Mouse (Mus musculus) bone marrow macrophage, adult 2 months (primary cell): ENCODE measurements at regions not wholly inside any gene's neighbourhood (a gene's known extent, or its start where the extent isn't known, plus 50 kb on each side); places are given as distances from the start of the nearest gene placed in this dataset.

Experiments used
- H3K27ac ChIP-seq: 2 replicates; pipeline ENCODE4 v1.5.1; 2012; ENCODE audit warnings: low read depth, low read length; ENCODE audit not compliant: insufficient read depth
- H3K4me1 ChIP-seq: 2 replicates; pipeline ENCODE4 v1.6.1; 2012; ENCODE audit warnings: low read length; ENCODE audit not compliant: control insufficient read depth, insufficient read depth
- H3K4me3 ChIP-seq: 2 replicates; pipeline ENCODE4 v1.5.1; 2012; ENCODE audit warnings: mild to moderate bottlenecking, low read length, moderate library complexity; ENCODE audit not compliant: insufficient read depth
- CTCF ChIP-seq: IDR thresholded peaks from 2 replicates; pipeline ENCODE4 v1.5.1; 2012; ENCODE audit warnings: low read depth, mild to moderate bottlenecking, low read length, moderate library complexity
- POLR2A ChIP-seq: IDR thresholded peaks from 2 replicates; pipeline ENCODE4 v1.6.1; 2012; ENCODE audit warnings: mild to moderate bottlenecking, low read depth, low read length, borderline replicate concordance

DNA sequence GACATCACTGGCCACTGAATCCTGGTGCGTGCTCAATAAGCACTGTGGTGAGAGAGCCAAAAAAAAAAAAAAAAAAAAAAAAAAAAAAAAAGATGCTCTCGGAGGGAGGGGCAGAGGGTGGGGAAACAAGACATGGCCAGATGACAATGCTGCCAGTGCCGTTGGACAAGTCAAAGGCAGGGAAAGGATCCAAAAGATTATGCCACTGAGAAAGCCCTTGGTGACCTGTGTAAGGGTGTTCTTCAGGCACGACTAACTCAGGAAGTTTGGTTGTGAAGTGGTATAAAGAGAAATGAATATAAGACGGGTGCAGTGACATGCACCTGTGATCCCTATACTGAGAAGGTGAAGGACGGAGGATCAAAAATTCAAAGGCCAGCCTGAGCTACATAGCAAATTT lies 121.8 kb upstream of the Max start:
- Histone ChIP-seq H3K4me1 (no peaks in the 10 kb centered on the region), H3K4me3 (no peak overlapping the region), H3K27ac (no peak overlapping the region)
- TF ChIP-seq CTCF (no peak), POLR2A (no peak)

DNA sequence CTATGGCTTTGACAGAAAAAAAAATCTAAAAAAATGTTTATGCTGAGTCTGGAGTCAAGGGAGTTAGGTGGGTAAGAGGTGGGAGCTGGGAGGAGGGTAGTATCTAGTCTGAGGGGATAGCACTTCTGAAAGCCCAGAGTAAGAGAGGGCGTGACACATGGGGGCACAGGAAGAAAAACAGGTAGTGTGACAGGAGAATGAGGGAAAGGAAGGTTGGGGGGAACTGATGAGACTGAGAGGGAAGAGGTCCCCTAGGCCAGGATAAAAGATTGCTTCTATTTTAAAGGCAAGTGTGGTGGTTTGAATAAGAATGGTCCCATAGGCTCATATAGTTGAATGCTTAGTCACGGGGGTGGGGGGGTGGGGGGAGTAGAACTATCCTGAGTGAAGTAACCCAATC lies 119.8 kb upstream of the Max start:
- TF ChIP-seq CTCF: no peak
- no peak for TF ChIP-seq POLR2A
- no peak overlapping the region for H3K4me3 ChIP-seq
- H3K27ac ChIP-seq: no peak overlapping the region
- H3K4me1 ChIP-seq: no peaks in the 10 kb centered on the region

DNA sequence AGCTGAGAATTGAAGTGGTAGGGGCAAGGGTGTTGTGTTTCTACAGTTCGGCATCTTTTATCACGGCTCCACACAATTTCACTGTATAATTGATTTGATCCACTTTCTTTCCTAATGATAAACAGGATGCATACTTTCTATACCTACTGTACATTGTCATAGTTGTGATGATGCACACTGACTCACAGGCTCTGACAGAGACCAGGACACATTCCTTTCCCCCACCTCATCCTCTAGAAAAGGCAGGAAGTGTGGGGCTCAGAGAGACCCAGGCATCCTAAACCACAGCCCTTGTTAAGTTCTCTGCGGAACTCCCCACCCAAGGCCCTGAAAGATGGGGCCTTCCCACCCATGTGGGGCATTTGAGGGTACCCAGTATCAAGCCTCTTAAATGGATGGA lies 117.5 kb upstream of the Max start:
- Histone ChIP-seq H3K27ac (no peak overlapping the region), H3K4me1 (no peaks in the 10 kb centered on the region), H3K4me3 (no peak overlapping the region)
- TF ChIP-seq POLR2A (no peak), CTCF (no peak)

DNA sequence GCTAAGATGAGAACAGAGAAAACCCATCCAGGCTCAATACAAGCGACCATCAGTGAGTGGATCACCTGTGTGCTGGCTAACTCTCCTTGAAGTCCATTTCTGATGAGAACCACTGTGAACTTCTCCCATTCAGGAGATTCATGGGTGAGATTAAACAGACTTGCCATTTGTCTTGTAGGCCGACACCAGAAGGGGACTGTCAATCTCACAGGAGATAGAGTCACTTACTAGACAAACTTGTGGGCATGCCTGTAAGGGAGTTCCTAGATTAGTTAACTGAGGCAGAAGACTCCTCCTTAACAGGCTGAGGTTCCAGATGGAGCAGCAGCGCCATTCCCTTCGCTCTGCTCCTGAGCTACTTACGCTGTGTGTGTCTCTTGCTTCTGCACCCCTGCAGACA lies 114.7 kb upstream of the Max start:
- Histone ChIP-seq H3K27ac (no peak overlapping the region), H3K4me1 (no peaks in the 10 kb centered on the region), H3K4me3 (no peak overlapping the region)
- no peak for TF ChIP-seq CTCF
- TF ChIP-seq POLR2A: no peak

DNA sequence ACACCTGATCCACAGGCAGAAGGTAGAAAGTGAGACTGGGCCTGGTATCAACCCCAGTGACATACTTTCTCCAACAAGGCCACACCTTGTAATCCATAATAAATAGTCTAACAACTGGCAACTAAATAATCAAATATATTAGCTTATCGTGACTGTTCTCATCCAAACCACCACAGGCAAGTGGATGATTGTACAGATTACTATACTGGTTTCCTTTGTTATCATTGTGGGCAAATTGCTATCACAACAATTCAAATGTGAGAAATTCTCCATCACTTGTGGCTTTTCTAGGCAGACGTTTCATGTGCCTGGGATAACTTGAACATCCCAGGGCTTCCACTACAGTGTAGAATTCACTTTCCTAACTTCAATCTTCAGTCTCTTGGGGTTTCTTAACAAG lies 112.6 kb upstream of the Max start:
- H3K4me1 ChIP-seq: no peaks in the 10 kb centered on the region
- no peak overlapping the region for H3K27ac ChIP-seq
- TF ChIP-seq CTCF: no peak
- TF ChIP-seq POLR2A: no peak
- H3K4me3 ChIP-seq: no peak overlapping the region

DNA sequence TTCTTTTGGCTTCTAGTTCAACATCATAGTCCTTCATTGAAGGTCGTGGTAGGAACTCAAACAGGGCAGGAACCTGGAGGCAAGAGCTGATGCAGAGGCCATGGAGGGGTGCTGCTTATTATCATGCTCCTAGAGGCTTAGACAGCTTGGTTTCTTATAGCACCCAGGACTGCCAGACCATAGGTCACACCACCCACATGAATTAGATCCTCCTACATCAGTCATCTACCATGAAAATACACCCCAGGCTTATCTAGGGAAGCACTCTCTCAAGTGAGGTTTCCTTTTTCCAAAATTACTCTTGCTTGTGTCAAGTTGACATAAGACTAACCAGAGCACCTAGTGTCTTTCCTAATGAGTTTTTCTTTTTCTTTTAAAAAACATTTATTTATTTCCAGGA lies 109.7 kb upstream of the Max start:
- H3K4me1 ChIP-seq: no peaks in the 10 kb centered on the region
- TF ChIP-seq CTCF: no peak
- TF ChIP-seq POLR2A: no peak
- H3K27ac ChIP-seq: no peak overlapping the region
- H3K4me3 ChIP-seq: no peak overlapping the region

DNA sequence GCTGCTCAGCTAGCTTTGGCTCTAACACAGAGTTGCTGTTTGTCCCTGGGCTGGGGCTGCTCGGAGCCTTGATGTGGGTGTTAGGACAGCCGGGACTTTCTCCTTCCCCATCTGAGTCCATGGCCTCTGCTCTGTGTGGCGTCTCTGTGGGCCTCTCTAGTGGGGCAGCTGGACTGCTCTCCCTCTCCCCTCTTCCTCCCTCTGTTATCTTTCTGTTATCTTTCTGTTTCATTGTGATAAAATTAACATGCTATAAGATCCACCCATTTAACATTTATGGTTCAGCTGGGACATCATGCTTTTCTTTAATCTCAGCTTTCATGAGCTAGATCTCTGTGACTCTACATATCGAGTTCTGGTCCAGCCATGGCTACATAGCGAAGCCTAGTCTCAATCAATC lies 105.9 kb upstream of the Max start:
- no peak for TF ChIP-seq CTCF
- TF ChIP-seq POLR2A: no peak
- Histone ChIP-seq H3K4me1 (no peaks in the 10 kb centered on the region), H3K4me3 (no peak overlapping the region), H3K27ac (no peak overlapping the region)

DNA sequence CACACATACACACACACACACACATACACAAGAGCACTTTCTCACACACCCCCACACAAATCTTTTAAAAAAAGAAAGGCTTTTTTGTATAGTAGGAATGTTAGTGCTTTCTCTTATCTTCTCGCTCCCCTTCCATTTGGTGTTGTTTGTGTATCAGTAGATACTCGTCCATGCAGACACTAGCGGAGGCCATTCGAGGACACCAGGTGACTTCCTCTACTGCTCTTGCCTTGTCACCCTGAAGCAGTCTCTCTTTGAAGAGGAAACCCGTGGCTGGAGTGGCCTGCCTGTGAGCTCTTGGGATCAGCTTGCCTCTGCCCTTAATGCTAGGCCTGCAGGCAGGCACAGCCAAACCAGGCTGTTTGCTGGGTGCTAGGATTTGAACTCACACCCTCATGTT lies 105.1 kb upstream of the Max start:
- no peak overlapping the region for H3K4me3 ChIP-seq
- H3K4me1 ChIP-seq: no peaks in the 10 kb centered on the region
- TF ChIP-seq POLR2A: no peak
- no peak for TF ChIP-seq CTCF
- no peak overlapping the region for H3K27ac ChIP-seq

DNA sequence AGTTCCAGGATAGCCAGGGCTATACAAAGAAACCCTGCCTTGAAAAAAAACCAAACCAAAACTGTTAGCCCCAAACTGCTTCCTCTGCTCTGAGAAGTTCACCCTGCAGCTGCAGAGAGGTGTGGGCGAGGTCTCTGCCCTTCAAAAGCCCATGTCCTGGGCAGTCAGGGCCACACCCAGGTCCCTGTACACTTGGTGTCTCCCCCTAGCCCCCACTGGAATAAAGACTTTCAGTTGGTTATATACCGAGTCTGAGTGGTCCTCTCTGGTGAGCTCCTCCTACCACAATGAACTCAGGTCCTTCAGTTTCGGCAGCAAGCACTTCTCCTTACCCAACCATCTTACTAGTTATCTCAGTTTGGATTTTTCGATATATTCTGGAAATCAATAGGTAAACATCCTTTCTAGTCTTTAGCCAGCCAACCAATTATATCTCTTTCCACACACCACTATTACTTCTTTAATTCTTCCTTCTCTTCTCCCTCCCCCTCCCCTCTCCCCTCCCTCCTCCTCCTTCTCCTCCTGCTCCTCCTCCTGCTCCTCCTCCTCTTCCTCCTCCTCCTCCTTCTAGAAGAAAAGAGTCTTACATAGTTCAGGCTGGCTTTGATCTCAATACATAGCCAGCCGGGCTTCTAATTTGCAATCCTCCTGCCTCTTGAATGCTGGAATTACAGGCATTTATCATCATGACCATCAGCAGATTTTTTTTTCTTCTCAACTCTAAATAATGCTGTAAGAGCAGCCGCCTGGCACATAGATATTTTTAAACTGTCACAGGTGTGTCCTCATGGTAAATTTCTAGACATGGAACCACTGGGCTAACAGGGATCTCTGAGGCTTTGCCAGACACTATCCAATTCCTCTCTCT lies 103.9 kb upstream of the Max start:
- no peak overlapping the region for H3K4me3 ChIP-seq
- TF ChIP-seq CTCF: no peak
- no peak for TF ChIP-seq POLR2A
- no peak overlapping the region for H3K27ac ChIP-seq
- no peaks in the 10 kb centered on the region for H3K4me1 ChIP-seq

DNA sequence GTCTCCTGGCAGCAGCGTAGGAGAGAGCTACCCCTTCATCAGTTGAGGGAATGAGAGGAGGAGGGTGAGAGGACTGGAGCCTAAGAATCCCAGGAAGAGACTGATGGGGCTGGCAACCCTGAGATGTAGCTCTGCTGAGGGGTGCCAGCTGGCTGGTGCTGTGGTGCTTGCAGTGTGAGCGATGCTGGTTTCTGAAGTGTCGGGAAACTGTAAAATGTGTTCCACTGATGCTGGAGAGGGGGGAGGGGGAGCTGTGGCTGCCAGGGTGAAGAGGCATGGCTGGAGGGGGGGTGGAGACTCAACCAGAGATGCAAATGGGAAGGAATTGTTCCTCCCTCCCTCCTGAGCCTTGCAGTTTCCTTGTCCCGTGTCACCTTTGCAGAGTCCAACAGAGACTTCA lies 102.0 kb upstream of the Max start:
- H3K4me1 ChIP-seq: peaks cover 9% of the 10 kb centered on the region
- TF ChIP-seq POLR2A: no peak
- no peak for TF ChIP-seq CTCF
- no peak overlapping the region for H3K4me3 ChIP-seq
- no peak overlapping the region for H3K27ac ChIP-seq

DNA sequence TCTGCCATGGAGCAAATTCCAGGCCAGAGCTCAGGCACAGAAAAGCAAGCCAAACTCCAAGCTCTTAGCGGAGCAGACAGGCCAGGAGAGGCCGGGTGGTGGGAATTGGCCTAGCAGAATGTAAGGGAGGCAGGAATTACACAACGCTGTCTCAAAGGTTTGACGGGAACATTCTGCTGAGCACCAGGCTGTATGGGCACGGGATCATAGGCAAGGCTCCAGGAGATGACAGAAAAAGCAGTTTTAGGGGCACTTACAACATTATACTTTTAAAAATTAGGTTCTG lies 99.5 kb upstream of the Max start:
- TF ChIP-seq POLR2A (no peak), CTCF (no peak)
- peaks cover 13% of the 10 kb centered on the region for H3K4me1 ChIP-seq
- no peak overlapping the region for H3K27ac ChIP-seq
- H3K4me3 ChIP-seq: no peak overlapping the region
